Mouse (Mus musculus): Measurements from ENCODE around the gene Scn8a. TPM values are rescaled to one million over a fixed set of nuclear protein-coding genes. Genes with fewer than 3 reads are reported as not detected.

Scn8a gene
- polyA plus RNA-seq, 1 experiment from 2014 or later = 23.0 TPM

GRCm38 (mm10) chr15:101008386-101009010, 138.8 kb downstream of the Scn8a start:
- no peak for ATAC-seq

GRCm38 (mm10) chr15:101011352-101011751, 141.7 kb downstream of the Scn8a start:
- Histone ChIP-seq H3K9ac (replicated peaks; ENCODE audit: low read depth, low read length) (no peak overlapping the region), H3K27ac (ENCODE audit: low read length) (no peak overlapping the region), H3K4me2 (ENCODE audit: low read length) (no peak overlapping the region), H3K36me3 (ENCODE audit: control insufficient read depth, insufficient read depth) (peaks cover 8% of the 10 kb centered on the region), H3K4me1 (replicated peaks; ENCODE audit: control insufficient read depth, insufficient read depth, low read length) (peaks cover 6% of the 10 kb centered on the region; the same call in 1 of the 2 replicates), H3K9me3 (ENCODE audit: control insufficient read depth, low read length) (no peaks in the 10 kb centered on the region), H3K27me3 (replicated peaks; ENCODE audit: control insufficient read depth, insufficient read depth, low read length) (no peaks in the 10 kb centered on the region), H3K4me3 (replicated peaks; ENCODE audit: low read length) (no peak overlapping the region)
- 88% methylated on average over 6 of the region's 6 CpGs for WGBS
- no peak for ATAC-seq

More at GRCm38 (mm10) chr15:101008386-101009010, 138.8 kb downstream of the Scn8a start:
- H3K9me3 ChIP-seq (ENCODE audit: control insufficient read depth, low read length) = no peaks in the 10 kb centered on the region
- WGBS = 64% methylated on average over 14 of the region's 14 CpGs
- H3K36me3 ChIP-seq (ENCODE audit: control insufficient read depth, insufficient read depth) = peaks cover 4% of the 10 kb centered on the region
- no peak overlapping the region for H3K4me2 ChIP-seq (ENCODE audit: low read length)
- no peak overlapping the region for H3K27ac ChIP-seq (ENCODE audit: low read length)
- H3K4me3 ChIP-seq (replicated peaks; ENCODE audit: low read length) = no peak overlapping the region
- no peak overlapping the region for H3K9ac ChIP-seq (replicated peaks; ENCODE audit: low read depth, low read length)
- H3K4me1 ChIP-seq (replicated peaks; ENCODE audit: control insufficient read depth, insufficient read depth, low read length) = peaks cover 9% of the 10 kb centered on the region; the same call in 1 of the 2 replicates
- H3K27me3 ChIP-seq (replicated peaks; ENCODE audit: control insufficient read depth, insufficient read depth, low read length) = no peaks in the 10 kb centered on the region

DNA sequence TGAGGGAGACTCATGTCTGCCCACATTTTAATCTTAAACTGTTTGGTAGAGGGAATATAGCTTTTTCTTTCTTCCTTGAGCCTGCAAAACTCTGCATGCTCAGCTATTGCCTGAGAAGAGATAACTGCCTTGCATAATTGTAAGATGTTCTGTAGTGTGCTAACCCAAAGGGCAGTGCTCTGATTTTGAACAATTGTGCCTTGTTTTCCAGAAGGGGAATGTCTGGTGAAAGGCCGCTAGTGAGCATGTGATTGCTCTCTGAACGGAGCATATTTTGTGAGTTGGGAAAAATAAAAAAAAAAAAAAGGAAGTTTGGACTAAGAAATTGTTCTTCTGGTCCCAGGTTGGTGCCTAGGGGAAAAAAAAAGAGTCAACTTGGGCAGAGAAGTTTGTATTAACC, 159.3 kb downstream of the Scn8a start:
- Histone ChIP-seq H3K4me1 (replicated peaks; ENCODE audit: control insufficient read depth, insufficient read depth, low read length) (no peaks in the 10 kb centered on the region), H3K27me3 (replicated peaks; ENCODE audit: control insufficient read depth, insufficient read depth, low read length) (no peaks in the 10 kb centered on the region), H3K4me2 (ENCODE audit: low read length) (no peak overlapping the region), H3K27ac (ENCODE audit: low read length) (no peak overlapping the region), H3K4me3 (replicated peaks; ENCODE audit: low read length) (no peak overlapping the region), H3K9ac (replicated peaks; ENCODE audit: low read depth, low read length) (no peak overlapping the region), H3K36me3 (ENCODE audit: control insufficient read depth, insufficient read depth) (no peaks in the 10 kb centered on the region; the same call in 1 of the 2 replicates), H3K9me3 (ENCODE audit: control insufficient read depth, low read length) (no peaks in the 10 kb centered on the region)
- 52% methylated on average over 2 of the region's 2 CpGs for WGBS
- ATAC-seq = no peak

DNA sequence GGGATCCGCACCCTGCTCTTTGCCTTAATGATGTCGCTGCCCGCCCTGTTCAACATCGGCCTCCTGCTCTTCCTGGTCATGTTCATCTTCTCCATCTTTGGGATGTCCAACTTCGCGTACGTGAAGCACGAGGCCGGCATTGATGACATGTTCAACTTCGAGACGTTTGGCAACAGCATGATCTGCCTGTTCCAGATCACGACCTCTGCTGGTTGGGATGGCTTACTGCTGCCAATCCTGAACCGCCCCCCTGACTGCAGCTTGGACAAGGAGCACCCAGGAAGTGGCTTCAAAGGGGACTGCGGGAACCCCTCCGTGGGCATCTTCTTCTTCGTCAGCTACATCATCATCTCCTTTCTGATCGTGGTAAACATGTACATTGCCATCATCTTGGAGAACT, 170.0 kb downstream of the Scn8a start:
- no peak overlapping the region for H3K4me2 ChIP-seq (ENCODE audit: low read length)
- ATAC-seq = no peak
- H3K4me1 ChIP-seq (replicated peaks; ENCODE audit: control insufficient read depth, insufficient read depth, low read length) = no peaks in the 10 kb centered on the region
- H3K4me3 ChIP-seq (replicated peaks; ENCODE audit: low read length) = no peak overlapping the region
- peaks cover 7% of the 10 kb centered on the region for H3K27me3 ChIP-seq (replicated peaks; ENCODE audit: control insufficient read depth, insufficient read depth, low read length)
- no peaks in the 10 kb centered on the region for H3K9me3 ChIP-seq (ENCODE audit: control insufficient read depth, low read length)
- no peak overlapping the region for H3K9ac ChIP-seq (replicated peaks; ENCODE audit: low read depth, low read length)
- H3K27ac ChIP-seq (ENCODE audit: low read length) = no peak overlapping the region
- peaks cover 12% of the 10 kb centered on the region; the same call in 1 of the 2 replicates for H3K36me3 ChIP-seq (ENCODE audit: control insufficient read depth, insufficient read depth)
- 62% methylated on average over 17 of the region's 17 CpGs for WGBS

DNA sequence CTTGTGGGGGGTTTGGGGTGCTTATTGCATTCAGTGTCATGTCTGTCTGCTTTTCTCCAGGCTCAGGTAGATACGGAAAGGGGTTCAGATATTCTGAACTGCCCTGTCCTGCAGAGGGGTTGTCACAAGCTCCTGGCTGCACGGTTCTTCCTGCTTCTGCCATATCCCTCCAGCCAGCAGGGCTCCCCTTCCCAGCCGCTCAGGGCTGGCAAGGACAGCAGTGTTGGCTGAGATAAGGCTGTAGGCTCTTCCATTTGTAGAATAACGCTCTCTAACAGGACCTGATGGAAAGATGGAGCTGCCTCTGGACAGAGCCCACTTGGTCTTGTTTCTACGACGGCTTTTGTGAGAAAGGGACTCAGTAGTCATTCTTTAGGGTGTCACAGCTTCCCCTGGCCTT, 172.3 kb downstream of the Scn8a start:
- Histone ChIP-seq H3K9me3 (ENCODE audit: control insufficient read depth, low read length) (no peaks in the 10 kb centered on the region), H3K9ac (replicated peaks; ENCODE audit: low read depth, low read length) (no peak overlapping the region), H3K27ac (ENCODE audit: low read length) (no peak overlapping the region), H3K4me3 (replicated peaks; ENCODE audit: low read length) (no peak overlapping the region), H3K4me2 (ENCODE audit: low read length) (no peak overlapping the region), H3K36me3 (ENCODE audit: control insufficient read depth, insufficient read depth) (0 out of 2 replicates have a peak, but pooled peaks cover 5% of the 10 kb centered on the region), H3K27me3 (replicated peaks; ENCODE audit: control insufficient read depth, insufficient read depth, low read length) (peaks cover 17% of the 10 kb centered on the region), H3K4me1 (replicated peaks; ENCODE audit: control insufficient read depth, insufficient read depth, low read length) (peaks cover 12% of the 10 kb centered on the region)
- no peak for ATAC-seq
- WGBS = 79% methylated on average over 6 of the region's 6 CpGs

DNA sequence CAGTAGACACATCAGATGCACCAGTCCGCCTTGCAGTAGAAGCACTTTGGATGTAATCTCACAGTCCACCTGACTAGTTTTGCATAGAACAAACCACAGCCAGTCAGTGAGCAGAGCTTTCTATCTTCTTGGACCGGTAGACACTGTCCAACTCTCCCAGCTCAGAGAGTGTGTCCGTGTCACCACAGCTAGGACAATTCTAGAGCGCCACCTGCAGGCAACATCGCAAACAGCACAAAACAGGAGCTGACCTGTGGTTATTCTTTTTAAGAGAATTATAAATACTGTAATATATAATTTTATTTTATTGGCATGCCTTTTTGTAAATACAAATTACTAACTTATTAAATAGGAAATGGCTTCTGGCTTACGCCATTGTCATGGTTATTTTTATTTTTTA, 173.0 kb downstream of the Scn8a start:
- 26% methylated on average over 6 of the region's 6 CpGs for WGBS

DNA sequence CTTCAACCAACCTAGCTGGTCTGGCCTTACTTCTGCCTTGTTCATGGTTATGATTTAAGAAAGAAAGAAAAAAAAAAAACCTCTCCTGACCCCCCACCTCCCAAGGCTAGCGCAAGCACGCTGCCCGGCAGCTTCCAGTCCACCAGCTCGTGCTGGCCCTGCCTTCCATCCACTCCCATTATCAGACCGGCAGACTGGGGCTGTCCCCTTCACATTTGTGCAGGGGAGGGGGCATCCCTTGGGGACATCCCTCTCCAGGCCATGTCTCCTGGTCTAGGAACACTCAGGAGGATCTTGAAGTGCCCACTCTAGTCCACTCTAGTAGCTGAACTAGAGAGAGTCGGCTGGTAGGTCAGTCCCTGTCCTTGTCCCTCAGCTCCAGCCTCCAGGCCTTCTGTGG, 174.9 kb downstream of the Scn8a start:
- no peak for ATAC-seq
- Histone ChIP-seq H3K4me3 (replicated peaks; ENCODE audit: low read length) (no peak overlapping the region), H3K4me2 (ENCODE audit: low read length) (no peak overlapping the region), H3K27me3 (replicated peaks; ENCODE audit: control insufficient read depth, insufficient read depth, low read length) (peaks cover 33% of the 10 kb centered on the region), H3K27ac (ENCODE audit: low read length) (no peak overlapping the region), H3K4me1 (replicated peaks; ENCODE audit: control insufficient read depth, insufficient read depth, low read length) (peaks cover 16% of the 10 kb centered on the region), H3K36me3 (ENCODE audit: control insufficient read depth, insufficient read depth) (0 out of 2 replicates have a peak, but pooled peaks cover 5% of the 10 kb centered on the region), H3K9me3 (ENCODE audit: control insufficient read depth, low read length) (no peaks in the 10 kb centered on the region), H3K9ac (replicated peaks; ENCODE audit: low read depth, low read length) (no peak overlapping the region)
- WGBS = 58% methylated on average over 6 of the region's 6 CpGs

More for the DNA sequence above, 173.0 kb downstream of the Scn8a start:
- Histone ChIP-seq H3K9ac (replicated peaks; ENCODE audit: low read depth, low read length) (no peak overlapping the region), H3K4me2 (ENCODE audit: low read length) (no peak overlapping the region), H3K9me3 (ENCODE audit: control insufficient read depth, low read length) (no peaks in the 10 kb centered on the region), H3K27ac (ENCODE audit: low read length) (no peak overlapping the region), H3K4me1 (replicated peaks; ENCODE audit: control insufficient read depth, insufficient read depth, low read length) (peaks cover 16% of the 10 kb centered on the region), H3K4me3 (replicated peaks; ENCODE audit: low read length) (no peak overlapping the region), H3K36me3 (ENCODE audit: control insufficient read depth, insufficient read depth) (0 out of 2 replicates have a peak, but pooled peaks cover 5% of the 10 kb centered on the region), H3K27me3 (replicated peaks; ENCODE audit: control insufficient read depth, insufficient read depth, low read length) (peaks cover 23% of the 10 kb centered on the region)
- no peak for ATAC-seq

GRCm38 (mm10) chr15:101046039-101046526, 176.4 kb downstream of the Scn8a start:
- H3K4me1 ChIP-seq (replicated peaks; ENCODE audit: control insufficient read depth, insufficient read depth, low read length) = peaks cover 16% of the 10 kb centered on the region
- H3K27ac ChIP-seq (ENCODE audit: low read length) = no peak overlapping the region
- H3K9me3 ChIP-seq (ENCODE audit: control insufficient read depth, low read length) = no peaks in the 10 kb centered on the region
- peak overlapping the region; percentile 62 for H3K9ac ChIP-seq (replicated peaks; ENCODE audit: low read depth, low read length)
- H3K4me3 ChIP-seq (replicated peaks; ENCODE audit: low read length) = peak overlapping the region; percentile 56
- WGBS = 3% methylated on average over 39 of the region's 43 CpGs
- peak overlapping the region; percentile 96 for H3K4me2 ChIP-seq (ENCODE audit: low read length)
- ATAC-seq = peak; percentile 9; the same call in 1 of the 2 replicates
- peaks cover 32% of the 10 kb centered on the region for H3K27me3 ChIP-seq (replicated peaks; ENCODE audit: control insufficient read depth, insufficient read depth, low read length)
- 0 out of 2 replicates have a peak, but pooled peaks cover 4% of the 10 kb centered on the region for H3K36me3 ChIP-seq (ENCODE audit: control insufficient read depth, insufficient read depth)

DNA sequence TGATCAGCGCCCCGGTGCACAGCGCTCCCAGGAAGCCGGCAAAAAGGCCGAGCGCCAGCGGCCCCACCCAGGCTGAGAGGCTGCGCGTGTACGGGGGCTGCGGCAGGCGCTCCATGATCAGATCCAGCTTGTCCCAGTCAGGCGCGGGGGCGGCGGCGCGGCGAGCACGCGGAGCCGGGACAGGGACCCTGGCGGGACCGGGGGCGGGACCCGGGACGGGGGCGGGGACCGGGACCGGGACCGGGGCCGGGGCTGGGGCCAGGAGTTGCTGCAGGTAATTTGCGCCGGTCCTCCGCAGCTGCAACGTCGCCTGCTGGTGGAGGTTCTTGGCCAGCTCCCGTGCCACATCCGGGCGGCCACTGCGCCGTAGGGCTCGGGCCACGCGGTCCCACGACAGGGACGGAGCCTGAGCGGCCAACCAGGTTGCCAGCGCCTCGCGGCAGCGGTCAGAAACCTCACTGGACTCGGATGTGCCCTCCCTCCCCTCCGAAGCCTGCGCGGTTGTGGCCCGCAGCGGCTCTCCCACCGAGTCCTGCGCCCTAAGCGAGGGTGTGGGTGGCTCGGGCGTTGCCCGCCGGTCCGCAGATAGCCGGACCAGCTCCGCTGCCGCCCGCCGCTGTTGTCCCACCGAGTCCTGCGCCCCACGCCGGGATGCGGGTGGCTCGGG, 177.0 kb downstream of the Scn8a start:
- H3K36me3 ChIP-seq (ENCODE audit: control insufficient read depth, insufficient read depth) = no peaks in the 10 kb centered on the region
- WGBS = 1% methylated on average over 74 of the region's 77 CpGs
- peak overlapping the region; percentile 56 for H3K4me3 ChIP-seq (replicated peaks; ENCODE audit: low read length)
- peaks cover 16% of the 10 kb centered on the region for H3K4me1 ChIP-seq (replicated peaks; ENCODE audit: control insufficient read depth, insufficient read depth, low read length)
- ATAC-seq = peak; percentile 59
- H3K27me3 ChIP-seq (replicated peaks; ENCODE audit: control insufficient read depth, insufficient read depth, low read length) = peaks cover 38% of the 10 kb centered on the region
- H3K9me3 ChIP-seq (ENCODE audit: control insufficient read depth, low read length) = no peaks in the 10 kb centered on the region
- no peak overlapping the region for H3K27ac ChIP-seq (ENCODE audit: low read length)
- peak overlapping the region; percentile 62 for H3K9ac ChIP-seq (replicated peaks; ENCODE audit: low read depth, low read length)
- H3K4me2 ChIP-seq (ENCODE audit: low read length) = peak overlapping the region; percentile 96
